Mouse (Mus musculus) MEL (cell line): ENCODE data around the gene Hes6. TPM values are rescaled to one million over a fixed set of nuclear protein-coding genes. Genes with fewer than 3 reads are reported as not detected.

Experiments
- DNase-seq: peaks from one replicate; pipeline ENCODE4 v3.0.0; 2011; ENCODE audit warnings: low read depth, low spot score
- H3K27ac ChIP-seq: 2 replicates; pipeline ENCODE4 v1.5.1; 2012; ENCODE audit warnings: low read depth, mild to moderate bottlenecking, control low read depth, low read length, moderate library complexity; ENCODE audit not compliant: control insufficient read depth
- H3K27me3 ChIP-seq, 2 experiments: fragments of 150-350 bp in 1 of 2; sonication (generic) in 1 of 2; 2 replicates each; pipeline ENCODE4 v1.6.1; 2012; ENCODE audit warnings: low read length in 2 of 2, mild to moderate bottlenecking in 2 of 2, improper control_type of control experiment in 1 of 2, moderate library complexity in 1 of 2; ENCODE audit not compliant: insufficient read depth in 2 of 2, control insufficient read depth in 1 of 2
- H3K36me3 ChIP-seq, 2 experiments: 2 replicates each; pipeline ENCODE4 v1.6.1; 2012 to 2014; ENCODE audit warnings: low read length in 2 of 2, improper control_type of control experiment in 1 of 2, inconsistent platforms in 1 of 2, mild to moderate bottlenecking in 1 of 2; ENCODE audit not compliant: insufficient read depth in 2 of 2, control insufficient read depth in 1 of 2
- H3K4me1 ChIP-seq, 2 experiments: fragments of 150-350 bp in 1 of 2; sonication (generic) in 1 of 2; 2 replicates each; pipeline ENCODE4 v1.6.1; 2012; ENCODE audit warnings: low read length in 2 of 2, improper control_type of control experiment in 1 of 2, mild to moderate bottlenecking in 1 of 2; ENCODE audit not compliant: insufficient read depth in 2 of 2, control insufficient read depth in 1 of 2
- H3K4me3 ChIP-seq, 2 experiments: fragments of 150-350 bp in 1 of 2; sonication (generic) in 1 of 2; 2 replicates each; pipeline ENCODE4 v1.5.1; 2012; ENCODE audit warnings: low read depth in 2 of 2, low read length in 2 of 2, mild to moderate bottlenecking in 2 of 2, moderate library complexity in 2 of 2, control low read depth in 1 of 2, improper control_type of control experiment in 1 of 2; ENCODE audit not compliant: control insufficient read depth in 1 of 2, insufficient read depth in 1 of 2
- H3K79me2 ChIP-seq: 2 replicates; pipeline ENCODE4 v1.6.1; 2012; ENCODE audit warnings: mild to moderate bottlenecking, low read length, moderate library complexity; ENCODE audit not compliant: control insufficient read depth, poor library complexity, insufficient read depth
- H3K9ac ChIP-seq: 2 replicates; pipeline ENCODE4 v1.6.1; 2012; ENCODE audit warnings: low read depth, mild to moderate bottlenecking, control low read depth, low read length, moderate library complexity; ENCODE audit not compliant: control insufficient read depth, poor library complexity, severe bottlenecking
- H3K9me3 ChIP-seq: fragments of 150-350 bp; sonication (generic); replicated peaks from 2 replicates; pipeline ENCODE4 v1.6.1; 2012; ENCODE audit warnings: mild to moderate bottlenecking, low read length, improper control_type of control experiment, moderate library complexity; ENCODE audit not compliant: insufficient read depth
- BHLHE40 ChIP-seq: IDR thresholded peaks from 2 replicates; pipeline ENCODE4 v1.6.1; 2012; ENCODE audit warnings: low read depth, mild to moderate bottlenecking, inconsistent platforms, low read length, improper control_type of control experiment, borderline replicate concordance
- CHD1 ChIP-seq: IDR thresholded peaks from 2 replicates; pipeline ENCODE4 v1.6.1; 2012; ENCODE audit warnings: low read depth, mild to moderate bottlenecking, inconsistent platforms, low read length, improper control_type of control experiment
- CHD2 ChIP-seq: IDR thresholded peaks from 2 replicates; pipeline ENCODE4 v1.6.1; 2011; ENCODE audit warnings: low read length, improper control_type of control experiment
- CTCF ChIP-seq, 3 experiments: IDR thresholded peaks in 2 of 3; conservative IDR thresholded peaks in 1 of 3; 2 replicates each; pipeline ENCODE4 v1.5.1; 2011 to 2012; ENCODE audit warnings: low read length in 3 of 3, low read depth in 2 of 3, mild to moderate bottlenecking in 2 of 3, improper control_type of control experiment in 1 of 3, inconsistent platforms in 1 of 3, mixed read lengths in 1 of 3, moderate library complexity in 1 of 3; ENCODE audit not compliant: control insufficient read depth in 1 of 3, insufficient read depth in 1 of 3, poor library complexity in 1 of 3, severe bottlenecking in 1 of 3
- E2F4 ChIP-seq: IDR thresholded peaks from 2 replicates; pipeline ENCODE4 v1.6.1; 2011; ENCODE audit warnings: low read depth, low read length, improper control_type of control experiment, borderline replicate concordance
- GABPA ChIP-seq: IDR thresholded peaks from 2 replicates; pipeline ENCODE4 v1.6.1; 2012; ENCODE audit warnings: low read depth, mild to moderate bottlenecking, inconsistent platforms, low read length, improper control_type of control experiment, moderate library complexity
- GATA1 ChIP-seq: IDR thresholded peaks from 2 replicates; pipeline ENCODE4 v1.6.1; 2011; ENCODE audit warnings: low read depth, low read length, improper control_type of control experiment
- HCFC1 ChIP-seq: IDR thresholded peaks from 2 replicates; pipeline ENCODE4 v1.6.1; 2012; ENCODE audit warnings: low read depth, mild to moderate bottlenecking, inconsistent platforms, low read length, improper control_type of control experiment, moderate library complexity
- JUND ChIP-seq: IDR thresholded peaks from 2 replicates; pipeline ENCODE4 v1.6.1; 2011; ENCODE audit warnings: low read depth, mild to moderate bottlenecking, improper control_type of control experiment, low read length
- KAT2A ChIP-seq: conservative IDR thresholded peaks from 2 replicates; pipeline ENCODE4 v1.6.1; 2012; ENCODE audit warnings: low read depth, low read length, improper control_type of control experiment, inconsistent platforms
- MAX ChIP-seq: IDR thresholded peaks from 2 replicates; pipeline ENCODE4 v1.6.1; 2011; ENCODE audit warnings: low read length, improper control_type of control experiment
- MAZ ChIP-seq: IDR thresholded peaks from 2 replicates; pipeline ENCODE4 v1.6.1; 2012; ENCODE audit warnings: low read depth, mild to moderate bottlenecking, inconsistent platforms, low read length, improper control_type of control experiment
- MEF2A ChIP-seq: IDR thresholded peaks from 2 replicates; pipeline ENCODE4 v1.6.1; 2014; ENCODE audit warnings: low read depth, mild to moderate bottlenecking, inconsistent platforms, low read length, improper control_type of control experiment; ENCODE audit not compliant: poor library complexity, insufficient replicate concordance, severe bottlenecking; ENCODE audit errors: extremely low read depth
- MXI1 ChIP-seq: IDR thresholded peaks from 2 replicates; pipeline ENCODE4 v1.6.1; 2011; ENCODE audit warnings: mild to moderate bottlenecking, low read depth, low read length, improper control_type of control experiment
- MYB ChIP-seq: IDR thresholded peaks from 2 replicates; pipeline ENCODE4 v1.6.1; 2011; ENCODE audit warnings: mild to moderate bottlenecking, low read depth, low read length, improper control_type of control experiment
- NELFE ChIP-seq: IDR thresholded peaks from 2 replicates; pipeline ENCODE4 v1.6.1; 2011; ENCODE audit warnings: low read depth, low read length, improper control_type of control experiment
- POLR2A ChIP-seq, 2 experiments: IDR thresholded peaks; 2 replicates each; pipeline ENCODE4 v1.6.1; 2011 to 2012; ENCODE audit warnings: low read length in 2 of 2, mild to moderate bottlenecking in 2 of 2, control low read depth in 1 of 2, improper control_type of control experiment in 1 of 2, low read depth in 1 of 2, moderate library complexity in 1 of 2; ENCODE audit not compliant: control insufficient read depth in 1 of 2, insufficient read depth in 1 of 2, poor library complexity in 1 of 2
- POLR2AphosphoS2 ChIP-seq: IDR thresholded peaks from 2 replicates; pipeline ENCODE4 v1.6.1; 2011; ENCODE audit warnings: low read length, improper control_type of control experiment
- POLR2AphosphoS5 ChIP-seq: IDR thresholded peaks from 2 replicates; pipeline ENCODE4 v1.6.1; 2012; ENCODE audit warnings: low read depth, borderline replicate concordance, mild to moderate bottlenecking, inconsistent platforms, low read length, moderate library complexity, mixed read lengths
- RAD21 ChIP-seq: IDR thresholded peaks from 2 replicates; pipeline ENCODE4 v1.6.1; 2011; ENCODE audit warnings: mild to moderate bottlenecking, low read depth, low read length, improper control_type of control experiment
- RCOR1 ChIP-seq: IDR thresholded peaks from 2 replicates; pipeline ENCODE4 v1.6.1; 2012; ENCODE audit warnings: low read depth, mild to moderate bottlenecking, inconsistent platforms, low read length, improper control_type of control experiment
- SIN3A ChIP-seq: IDR thresholded peaks from 2 replicates; pipeline ENCODE4 v1.6.1; 2012; ENCODE audit warnings: low read length, improper control_type of control experiment, inconsistent platforms
- SMC3 ChIP-seq: IDR thresholded peaks from 2 replicates; pipeline ENCODE4 v1.6.1; 2011; ENCODE audit warnings: low read depth, low read length, improper control_type of control experiment
- TAL1 ChIP-seq: IDR thresholded peaks from 2 replicates; pipeline ENCODE4 v1.6.1; 2012; ENCODE audit warnings: mild to moderate bottlenecking, inconsistent platforms, low read length, moderate library complexity, mixed read lengths
- TBP ChIP-seq: IDR thresholded peaks from 2 replicates; pipeline ENCODE4 v1.8.0; 2011; ENCODE audit warnings: low read depth, low read length, improper control_type of control experiment
- TCF12 ChIP-seq: IDR thresholded peaks from 2 replicates; pipeline ENCODE4 v1.6.1; 2014; ENCODE audit warnings: low read depth, mild to moderate bottlenecking, inconsistent platforms, low read length, improper control_type of control experiment, moderate library complexity
- UBTF ChIP-seq: IDR thresholded peaks from 2 replicates; pipeline ENCODE4 v1.6.1; 2012; ENCODE audit warnings: low read depth, mild to moderate bottlenecking, inconsistent platforms, low read length, improper control_type of control experiment, moderate library complexity, borderline replicate concordance; ENCODE audit not compliant: insufficient read depth
- USF2 ChIP-seq, 2 experiments: IDR thresholded peaks; 2 replicates each; pipeline ENCODE4 v1.6.1; 2011 to 2012; ENCODE audit warnings: improper control_type of control experiment in 2 of 2, low read length in 2 of 2, borderline replicate concordance in 1 of 2, inconsistent platforms in 1 of 2, low read depth in 1 of 2, mild to moderate bottlenecking in 1 of 2; ENCODE audit not compliant: insufficient read depth in 1 of 2
- ZKSCAN1 ChIP-seq: IDR thresholded peaks from 2 replicates; pipeline ENCODE4 v1.6.1; 2012; ENCODE audit warnings: low read depth, mild to moderate bottlenecking, inconsistent platforms, low read length, improper control_type of control experiment, moderate library complexity
- ZNF384 ChIP-seq: IDR thresholded peaks from 2 replicates; pipeline ENCODE4 v1.6.1; 2012; ENCODE audit warnings: low read depth, mild to moderate bottlenecking, inconsistent platforms, low read length, improper control_type of control experiment
- polyA plus RNA-seq, 2 experiments: library from polyadenylated mRNA; stranded (reverse) in 1 of 2; unstranded in 1 of 2; fragments of >175 nt in 1 of 2; fragments of >200 nt in 1 of 2; gene quantifications; 2 replicates each; pipeline versions ENCODE4 v1.2.1 to v1.2.4; 2012; ENCODE audit warnings: low replicate concordance in 2 of 2, low read depth in 1 of 2; ENCODE audit not compliant: insufficient read length in 2 of 2, insufficient read depth in 1 of 2, missing spikeins in 1 of 2
- total RNA-seq: library from RNA; depleted of rRNA; stranded (reverse); fragments of 300-350 nt; gene quantifications from 2 replicates; pipeline ENCODE4 v1.2.3, GENCODE M21; 2012

Gene Hes6
- total and polyA plus RNA-seq, 3 experiments = 38.8 to 47.9 TPM; not detected in 1

DNA sequence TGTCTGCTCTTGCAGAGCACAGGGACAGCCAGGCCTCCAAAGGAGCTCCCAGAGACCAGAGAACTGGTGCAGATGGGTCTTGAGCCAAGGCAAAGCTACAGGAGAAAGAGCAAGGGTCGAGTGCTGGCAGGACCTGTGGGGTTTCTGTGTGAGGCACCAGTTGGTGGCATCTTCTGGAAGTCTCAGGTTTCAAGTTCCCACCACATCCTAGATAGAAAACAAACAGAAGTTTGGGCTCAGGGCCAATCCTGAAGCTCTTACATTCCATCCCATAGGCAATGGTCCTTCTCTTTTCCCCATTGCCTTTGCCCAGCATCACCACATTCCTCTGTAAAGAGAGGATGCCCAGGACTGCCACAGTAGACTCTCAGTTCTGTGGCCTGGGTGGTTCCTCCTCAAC lies 8.9 kb downstream of the Hes6 start:
- Histone ChIP-seq H3K27me3 (no peaks in the 10 kb centered on the region; a peak in 2 of 4 replicates), H3K4me1 (no peaks in the 10 kb centered on the region)
- no peak for DNase-seq
- no peak for TF ChIP-seq MAZ
- TF ChIP-seq, all 39 proteins: peak for 0
- H3K27ac ChIP-seq = no peak overlapping the region
- no peak overlapping the region for H3K9ac ChIP-seq
- no peaks in the 10 kb centered on the region for H3K36me3 ChIP-seq
- no peaks in the 10 kb centered on the region for H3K9me3 ChIP-seq
- H3K4me3 ChIP-seq = no peak overlapping the region
- H3K79me2 ChIP-seq = no peaks in the 10 kb centered on the region

- Histone ChIP-seq H3K4me3 (peak within 1 kb of the TSS; percentile 92 to 97), H3K9ac (peak within 1 kb of the TSS; percentile 89), H3K36me3 (peaks cover 22 to 25% of the 10 kb centered on the region in 2 experiments), H3K4me1 (peaks cover 11 to 14% of the 10 kb centered on the region in 2 experiments), H3K27ac (peak within 1 kb of the TSS; percentile 63), H3K9me3 (no peaks in the 10 kb centered on the region), H3K79me2 (peaks cover 40% of the 10 kb centered on the region), H3K27me3 (no peaks in the 10 kb centered on the region; a peak in 1 of 4 replicates)
- peak; percentile 91 for DNase-seq
- TF ChIP-seq MXI1 = peak; percentile 75
- peak; percentile 75 to 82 for TF ChIP-seq POLR2A (IDR thresholded peaks at IDR 0.05; ENCODE audit: control insufficient read depth in 1 of 2, insufficient read depth in 1 of 2, low read depth in 1 of 2, low read length in 2 of 2, poor library complexity in 1 of 2)
- TF ChIP-seq GABPA = no peak
- no peak for TF ChIP-seq POLR2AphosphoS5
- TF ChIP-seq MAX = peak; percentile 55; the same call in 1 of the 2 replicates
- TF ChIP-seq SIN3A = peak; percentile 64
- TF ChIP-seq ZKSCAN1 = no peak
- TF ChIP-seq ZNF384 = no peak
- no peak; the same call in 1 of the 2 replicates for TF ChIP-seq E2F4
- TF ChIP-seq MEF2A = no peak
- TF ChIP-seq KAT2A = no peak; the same call in 1 of the 2 replicates
- no peak for TF ChIP-seq RCOR1
- TF ChIP-seq HCFC1 = peak; percentile 79
- TF ChIP-seq JUND = no peak
- no peak for TF ChIP-seq CTCF (IDR thresholded peaks at IDR 0.05 in 2 of 3, conservative IDR thresholded peaks at IDR 0.05 in 1 of 3; ENCODE audit: control insufficient read depth in 1 of 3, insufficient read depth in 1 of 3, low read depth in 2 of 3, low read length in 3 of 3, poor library complexity in 1 of 3, severe bottlenecking in 1 of 3)
- TF ChIP-seq NELFE = peak; percentile 81
- TF ChIP-seq GATA1 = no peak
- no peak for TF ChIP-seq TAL1
- TF ChIP-seq USF2 (IDR thresholded peaks at IDR 0.05; ENCODE audit: borderline replicate concordance in 1 of 2, insufficient read depth in 1 of 2, low read depth in 1 of 2, low read length in 2 of 2) = no peak
- no peak for TF ChIP-seq CHD2
- TF ChIP-seq BHLHE40 = peak; percentile 35; the same call in 1 of the 2 replicates
- no peak for TF ChIP-seq CHD1
- no peak; the same call in 1 of the 2 replicates for TF ChIP-seq TBP
- TF ChIP-seq POLR2AphosphoS2 = peak; percentile 71
- TF ChIP-seq SMC3 = no peak
- peak; percentile 65; the same call in 1 of the 2 replicates for TF ChIP-seq TCF12
- TF ChIP-seq RAD21 = no peak
- 0 out of 2 replicates have a peak, but pooled peaks have one; percentile 86 for TF ChIP-seq UBTF
- TF ChIP-seq MYB = no peak
- TF ChIP-seq MAZ = no peak
Observed at GRCm38 (mm10) chr1:91398260-91399062, 15.4 kb downstream of the Hes6 start, which contains the start of gene Ilkap. Ilkap (minus strand) TSS chr1:91398815.
